Mouse (Mus musculus) neutrophil, adult 5-6 weeks (primary cell): Measurements from ENCODE around the gene Gngt2. TPM values are rescaled to one million over a fixed set of nuclear protein-coding genes. Genes with fewer than 3 reads are reported as not detected.

Source experiments
- ATAC-seq: fragments of 151-379, 151-347 bp; 2 replicates; pipeline ENCODE4 v1.8.0; 2017; ENCODE audit warnings: mild to moderate bottlenecking, moderate TSS enrichment; ENCODE audit not compliant: insufficient number of reproducible peaks, poor library complexity, low FRiP score, severe bottlenecking; ENCODE audit errors: extremely low read depth
- total RNA-seq: library from RNA; stranded (forward); fragments of 200-1000 nt; gene quantifications from 2 replicates; pipeline ENCODE4 v1.2.3, GENCODE M21; 2017

Gene Gngt2
- total RNA-seq, 1 experiment from 2014 or later: 122 TPM

DNA sequence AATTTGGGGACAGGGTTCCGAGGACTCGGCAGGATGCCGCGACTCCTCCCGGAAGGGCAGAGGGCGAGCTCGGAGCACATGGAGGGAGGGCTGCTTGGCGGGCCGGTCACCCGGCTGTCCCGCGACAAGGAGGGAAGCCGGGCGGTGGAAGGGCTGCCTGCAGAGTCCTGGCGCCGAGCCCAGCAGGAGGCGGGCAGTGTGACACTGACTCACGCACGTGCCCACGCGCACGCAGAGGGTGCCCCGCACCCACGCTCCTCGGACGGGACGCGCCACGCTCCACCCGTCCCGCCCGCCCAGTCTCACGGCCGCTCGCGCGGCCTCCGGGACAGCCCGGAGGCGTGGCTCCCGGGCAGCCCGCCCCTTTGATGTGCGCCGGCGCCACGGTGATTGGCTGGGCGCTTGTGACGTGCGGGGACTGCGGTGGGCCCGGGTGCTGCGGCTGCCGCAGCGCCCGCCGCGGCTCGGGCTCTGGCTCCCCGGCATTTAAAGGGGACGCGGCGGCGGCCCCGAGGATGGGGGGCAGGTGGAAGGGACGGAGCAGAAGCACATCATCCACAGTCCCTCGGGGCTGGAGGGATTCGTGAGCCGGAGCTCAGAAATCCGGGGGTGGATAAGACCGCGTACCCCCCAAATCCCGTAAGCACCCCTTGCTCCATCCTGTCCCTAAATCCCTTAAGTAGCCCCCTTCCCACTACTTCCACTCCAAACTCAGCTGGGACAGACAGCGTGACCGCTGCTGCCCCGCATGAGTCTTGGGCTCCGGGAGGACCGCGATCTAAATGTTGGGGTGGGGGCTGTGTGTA is 12.7 kb upstream of the Gngt2 start, which contains the start of gene Phospho1:
Gene Phospho1 (plus strand): TSS at position 429 of the 806 bp plus-strand sequence.
- peak; percentile 66 for ATAC-seq

DNA sequence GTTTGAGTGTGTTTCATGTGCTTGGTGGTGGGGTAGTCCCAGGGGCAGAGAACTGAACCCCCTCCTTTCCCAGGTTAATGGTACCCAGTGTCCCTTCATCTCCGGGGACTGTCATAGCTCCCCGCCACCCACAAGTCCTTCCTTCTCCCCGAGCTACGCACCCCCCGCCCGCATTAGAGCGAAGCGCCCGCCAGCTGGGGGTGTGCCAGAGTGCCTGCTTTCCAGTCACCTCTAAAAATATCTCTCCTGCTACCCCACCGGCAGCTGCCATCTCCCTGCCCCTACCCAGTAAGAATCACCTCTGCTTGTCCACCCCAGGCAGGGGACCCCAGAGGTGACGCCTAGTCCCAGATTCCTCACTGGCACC is 12.2 kb upstream of the Gngt2 start:
- ATAC-seq: no peak

- ATAC-seq: no peak
These were observed 11.4 kb upstream of the Gngt2 start for GRCm38 (mm10) chr11:95825625-95826024.

DNA sequence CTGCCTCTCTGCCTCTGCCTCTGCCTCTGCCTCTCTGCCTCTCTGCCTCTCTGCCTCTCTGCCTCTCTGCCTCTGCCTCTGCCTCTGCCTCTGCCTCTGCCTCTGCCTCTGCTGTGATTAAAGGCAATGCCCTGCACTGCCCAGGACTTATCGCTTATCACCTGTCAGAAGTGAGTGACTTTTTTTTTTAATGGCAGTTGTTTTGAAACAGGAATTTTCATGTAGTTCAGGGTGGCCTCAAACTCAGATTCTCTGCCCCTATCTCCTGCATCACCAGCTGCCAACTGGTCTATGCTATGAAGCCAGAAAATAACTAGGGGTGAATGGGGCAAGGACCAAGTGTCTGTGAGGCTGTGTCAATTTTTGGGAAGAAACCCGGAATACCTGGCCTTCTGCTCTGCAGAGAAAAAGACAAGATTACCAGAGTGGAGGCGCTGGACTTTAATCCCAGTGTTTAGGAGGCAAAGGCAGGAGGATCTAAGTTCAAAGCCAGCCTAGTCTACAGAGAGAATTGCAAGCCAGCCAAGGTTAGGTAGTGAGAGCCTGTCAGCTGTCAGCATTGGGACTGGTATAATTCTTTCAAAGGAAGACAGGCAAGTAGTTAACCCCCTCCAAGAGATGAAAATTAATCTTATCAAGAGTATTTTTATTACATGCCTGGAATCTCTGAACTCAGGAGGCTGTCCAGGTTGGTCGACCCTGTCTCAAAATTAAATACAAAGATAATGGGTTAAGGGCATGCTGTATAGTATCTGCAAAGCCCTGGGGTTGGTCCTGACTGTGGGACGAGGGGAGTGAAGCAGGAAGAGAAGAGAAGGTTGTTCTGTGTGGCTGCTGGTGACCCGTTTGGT is 10.5 kb upstream of the Gngt2 start:
- no peak for ATAC-seq

- ATAC-seq: no peak
These were observed 9.9 kb upstream of the Gngt2 start for GRCm38 (mm10) chr11:95827168-95827447.

- peak; percentile 27; the same call in 1 of the 2 replicates for ATAC-seq
These were observed 9.4 kb upstream of the Gngt2 start for GRCm38 (mm10) chr11:95827464-95828085.

GRCm38 (mm10) chr11:95828181-95828964 is 8.6 kb upstream of the Gngt2 start:
- no peak for ATAC-seq

DNA sequence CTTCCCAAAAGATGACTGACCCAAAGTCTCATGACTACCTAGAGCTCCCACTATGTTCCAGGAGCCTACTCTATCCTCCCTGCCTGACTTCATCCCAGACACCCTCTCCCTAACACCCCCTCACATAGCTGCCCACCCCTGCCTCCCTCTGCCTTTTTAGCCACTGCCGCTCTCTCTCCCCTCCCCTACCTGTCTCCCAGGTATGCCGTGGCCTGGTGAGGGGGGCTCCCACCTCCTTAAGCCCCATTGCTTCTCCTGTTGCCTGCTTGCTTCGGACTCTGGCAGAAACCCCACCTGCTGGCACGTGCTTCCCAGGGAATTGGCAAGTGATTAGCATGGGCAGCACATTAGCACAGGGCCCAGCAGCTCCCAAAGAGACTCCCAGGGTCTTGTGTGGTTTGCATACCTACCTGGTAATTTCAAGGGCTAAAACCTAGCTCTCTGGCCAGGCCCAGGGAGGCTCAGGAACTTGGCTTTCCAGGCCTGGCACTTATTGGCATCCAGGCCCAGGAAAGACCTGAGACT is 7.4 kb upstream of the Gngt2 start:
- ATAC-seq: no peak

DNA sequence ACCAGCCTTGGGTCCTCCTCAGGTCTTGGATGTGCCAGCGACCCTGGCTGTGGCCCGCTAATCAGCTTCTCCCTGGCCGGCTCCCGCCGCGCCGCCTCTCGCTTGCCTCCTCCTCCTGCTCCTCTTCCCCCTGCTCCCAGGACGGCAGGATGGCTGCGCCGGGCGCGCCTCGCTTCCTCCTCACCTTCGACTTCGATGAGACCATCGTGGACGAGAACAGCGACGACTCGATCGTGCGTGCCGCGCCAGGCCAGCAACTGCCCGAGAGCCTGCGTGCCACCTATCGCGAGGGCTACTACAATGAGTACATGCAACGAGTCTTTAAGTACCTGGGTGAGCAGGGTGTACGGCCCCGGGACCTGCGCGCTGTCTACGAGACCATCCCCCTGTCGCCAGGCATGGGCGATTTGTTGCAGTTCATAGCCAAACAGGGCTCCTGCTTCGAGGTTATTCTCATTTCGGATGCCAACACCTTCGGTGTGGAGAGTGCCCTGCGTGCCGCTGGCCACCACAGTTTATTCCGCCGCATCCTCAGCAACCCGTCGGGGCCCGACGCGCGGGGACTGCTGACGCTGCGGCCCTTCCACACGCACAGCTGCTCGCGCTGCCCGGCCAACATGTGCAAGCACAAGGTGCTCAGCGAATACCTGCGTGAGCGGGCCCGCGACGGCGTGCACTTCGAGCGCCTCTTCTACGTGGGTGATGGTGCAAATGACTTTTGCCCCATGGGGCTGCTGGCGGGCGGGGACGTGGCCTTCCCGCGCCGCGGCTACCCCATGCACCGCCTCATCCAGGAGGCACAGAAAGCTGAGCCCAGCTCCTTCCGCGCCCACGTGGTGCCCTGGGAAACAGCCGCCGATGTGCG is 6.4 kb upstream of the Gngt2 start:
- ATAC-seq: no peak

GRCm38 (mm10) chr11:95831276-95831619 is 5.8 kb upstream of the Gngt2 start:
- no peak for ATAC-seq

- ATAC-seq: no peak
These were observed 5.4 kb upstream of the Gngt2 start for GRCm38 (mm10) chr11:95831641-95832040.

DNA sequence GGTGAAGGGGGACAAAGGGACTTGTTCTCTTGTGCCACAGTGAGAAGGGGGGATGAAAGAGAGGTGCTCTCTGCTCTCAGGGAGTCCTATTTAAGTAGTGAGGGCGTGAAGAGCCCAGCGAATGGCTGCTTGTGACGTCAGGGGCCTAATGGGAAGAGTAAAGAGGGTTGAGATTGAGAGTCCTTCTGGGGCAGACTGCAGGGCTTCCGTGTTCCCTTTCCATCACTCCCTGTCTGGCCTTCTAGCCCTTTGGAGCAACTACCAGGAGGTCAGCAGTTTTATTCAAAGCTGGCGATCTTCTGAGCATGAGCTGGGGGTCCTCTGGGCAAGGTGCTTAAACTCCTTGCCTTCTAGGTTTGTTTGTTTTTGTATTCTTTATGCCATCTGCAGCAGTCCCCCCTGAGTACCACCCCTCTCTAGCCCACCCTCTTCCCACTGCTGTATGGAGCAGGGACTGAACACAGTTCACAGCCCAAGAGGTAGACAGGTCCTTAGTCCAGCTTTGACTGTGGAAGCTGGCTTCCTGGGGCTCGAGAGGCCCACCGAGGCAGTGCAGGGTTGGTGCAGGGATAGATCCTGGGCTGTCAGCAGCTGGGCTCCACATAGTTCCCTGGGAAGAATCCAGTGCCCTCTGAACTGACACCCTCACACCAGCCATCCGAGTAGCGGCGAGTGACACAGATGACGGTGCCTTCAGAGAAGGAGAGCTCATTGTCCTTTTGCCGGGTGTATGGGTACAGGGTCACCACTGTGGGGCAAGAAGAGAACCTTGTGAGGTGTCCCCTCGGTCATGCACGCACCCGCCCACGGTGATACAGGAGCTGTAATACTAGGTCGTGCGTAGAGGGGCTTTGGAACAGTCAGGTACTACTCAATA is 4.6 kb upstream of the Gngt2 start:
- no peak for ATAC-seq

DNA sequence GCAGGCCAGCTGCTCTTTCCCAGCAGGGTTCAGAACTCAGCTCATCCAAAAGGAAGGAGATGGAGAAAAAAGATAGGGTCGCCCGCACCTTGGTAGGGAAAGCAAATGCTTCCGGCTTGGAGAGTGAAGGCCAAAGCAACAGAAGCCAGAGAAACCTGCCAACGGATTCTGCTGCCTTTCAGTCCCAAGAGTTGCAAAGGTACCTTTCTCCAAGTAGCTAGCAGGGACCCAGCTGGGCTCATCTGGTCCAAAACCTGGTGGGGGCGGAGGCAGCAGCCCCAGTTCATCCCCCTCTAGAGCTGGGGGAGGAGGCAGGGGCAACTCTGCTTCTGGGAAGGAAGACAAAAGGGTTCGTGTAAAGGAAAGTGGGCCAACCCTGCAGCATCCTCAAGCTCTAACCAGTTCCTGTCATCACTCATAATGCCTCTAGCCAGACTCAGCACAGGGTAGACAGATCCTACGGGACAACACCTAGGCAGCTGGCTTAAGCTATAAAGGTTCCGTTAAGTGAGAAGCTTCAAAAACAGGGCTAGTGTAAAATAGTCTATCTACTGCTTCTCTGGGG is 3.9 kb upstream of the Gngt2 start:
- no peak for ATAC-seq

DNA sequence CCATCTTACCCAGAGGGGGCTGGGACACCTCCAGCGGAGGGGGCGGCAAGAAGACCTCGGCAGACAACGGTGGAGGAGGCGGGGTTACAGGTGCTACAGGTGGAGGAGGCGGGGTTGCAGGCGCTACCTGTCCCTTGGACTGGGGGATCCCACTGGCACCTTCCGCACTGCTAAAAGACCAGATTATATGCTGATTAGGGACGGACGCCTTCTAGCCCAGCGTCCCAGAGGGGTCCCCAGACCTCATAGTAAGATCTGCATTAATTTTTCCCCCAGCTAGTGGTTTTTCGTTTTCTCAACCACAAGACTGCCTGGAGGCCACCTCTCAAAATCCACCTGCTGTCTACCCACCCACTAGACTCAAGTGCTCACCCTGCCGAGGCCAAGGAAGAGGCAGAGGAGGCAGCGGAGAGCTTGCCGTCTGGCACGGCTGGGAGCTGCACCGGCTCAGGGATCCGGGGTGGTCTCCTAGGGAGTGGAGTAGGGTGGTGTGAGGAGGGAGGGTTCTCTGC is 3.3 kb upstream of the Gngt2 start:
- no peak for ATAC-seq

DNA sequence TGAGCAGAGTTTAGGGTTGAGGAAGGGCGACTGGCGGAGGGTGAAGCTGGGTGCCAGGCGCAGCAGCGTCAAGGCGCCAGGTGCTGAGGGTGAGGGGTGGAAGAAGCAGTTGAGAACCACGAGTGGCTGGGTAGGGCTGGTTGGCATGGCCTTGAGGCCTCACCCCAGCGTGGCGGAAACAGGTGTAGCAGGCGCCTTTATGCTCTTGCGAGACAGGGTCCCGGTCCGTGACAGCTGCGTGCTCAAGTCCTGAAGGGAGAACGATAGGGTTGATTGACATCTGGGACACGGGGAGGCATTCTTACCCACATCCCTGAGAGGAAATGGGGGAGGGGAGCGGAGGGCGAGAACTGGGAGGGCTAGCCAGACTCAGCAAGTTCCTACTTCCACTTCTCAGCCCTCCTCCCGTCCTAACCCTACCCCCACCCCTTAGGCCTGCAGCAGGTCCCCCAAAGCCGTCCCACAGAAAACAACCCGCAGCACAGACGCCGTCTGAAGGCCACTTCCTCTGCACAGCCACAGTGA is 2.8 kb upstream of the Gngt2 start:
- ATAC-seq: peak; percentile 53
